Mouse (Mus musculus) T-cell, adult 2 months (primary cell): ENCODE measurements around the gene Gch1.
"Not testable (repeated sequence)": the region's sequence is repeated elsewhere in the genome, so short reads cannot be mapped to it uniquely, and the experiment has no call there.

ENCODE experiments used
- DNase-seq: peaks from one replicate; pipeline ENCODE4 v3.0.0; 2022; ENCODE audit warnings: low spot score

The Gch1 gene

DNA sequence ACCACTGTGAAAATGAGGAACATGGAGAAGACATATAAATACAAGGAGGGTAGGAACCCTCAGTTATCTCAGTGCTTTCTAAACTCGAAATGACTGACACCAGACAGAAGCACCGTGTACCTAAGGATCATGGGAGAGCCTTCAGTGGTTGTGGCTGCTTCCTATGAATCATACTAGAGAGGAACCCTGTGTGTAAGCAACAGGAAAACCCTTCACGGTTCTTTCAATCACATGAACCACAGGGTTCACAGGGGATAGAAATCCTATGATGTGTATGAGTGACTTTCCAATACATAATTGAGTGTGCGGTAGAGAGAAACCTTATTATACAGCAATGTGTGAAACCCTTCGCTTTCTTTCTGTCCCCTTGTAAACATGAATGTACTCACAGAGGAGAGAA lies 24.1 kb downstream of the Gch1 start:
- no peak for DNase-seq

DNA sequence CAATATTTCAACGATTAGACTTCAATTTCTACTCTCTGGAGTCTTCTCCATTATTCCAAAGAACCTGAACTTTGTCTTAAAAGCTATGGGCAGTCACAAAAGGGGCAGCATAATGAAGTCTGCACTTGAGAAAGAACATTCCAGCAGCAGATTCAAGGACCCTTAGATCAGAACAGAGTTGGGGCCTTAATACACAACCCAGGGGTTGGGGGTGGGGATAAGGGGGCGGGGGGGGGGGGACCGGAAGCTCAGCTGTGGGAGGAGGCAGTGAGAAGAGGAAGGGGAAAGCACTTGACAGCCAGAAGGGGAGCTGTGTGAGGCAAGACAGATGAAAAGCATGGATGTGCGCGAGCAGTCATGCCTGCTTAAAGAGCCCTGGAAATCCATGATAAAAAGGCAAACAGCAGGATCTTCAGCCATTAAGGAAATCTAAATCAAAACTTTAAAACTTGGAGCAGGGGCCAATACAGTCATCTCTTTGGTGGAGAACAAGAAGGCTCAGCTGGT lies 27.2 kb downstream of the Gch1 start:
- DNase-seq: no peak

DNA sequence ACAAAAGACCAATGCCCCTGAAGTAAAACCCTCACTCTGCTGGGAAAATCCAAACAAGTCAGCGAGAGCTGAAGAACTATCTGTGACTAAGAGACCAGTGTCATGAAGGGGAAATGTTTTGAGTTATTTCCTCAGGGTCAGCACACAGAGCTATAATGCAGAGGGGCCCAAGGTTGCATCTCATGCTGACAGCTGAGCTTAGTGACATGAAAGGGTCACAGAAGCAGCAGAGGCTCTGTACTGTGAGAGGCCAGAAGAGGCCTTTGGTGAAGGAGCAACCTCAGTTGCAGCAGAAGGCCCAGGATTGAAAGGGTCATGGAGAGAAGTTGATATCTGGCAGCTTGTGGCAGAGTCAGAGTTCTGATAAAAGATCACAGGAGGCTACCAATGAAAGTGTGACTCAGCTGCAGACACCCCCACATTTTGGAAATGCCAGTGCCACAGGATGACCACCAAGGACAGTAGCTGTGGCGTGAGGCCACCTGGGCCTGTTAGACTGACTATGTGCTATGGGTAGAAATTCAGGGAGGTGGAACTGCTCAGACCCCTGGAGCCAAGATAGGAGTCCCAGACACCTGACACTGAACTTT lies 29.1 kb downstream of the Gch1 start:
- no peak for DNase-seq

DNA sequence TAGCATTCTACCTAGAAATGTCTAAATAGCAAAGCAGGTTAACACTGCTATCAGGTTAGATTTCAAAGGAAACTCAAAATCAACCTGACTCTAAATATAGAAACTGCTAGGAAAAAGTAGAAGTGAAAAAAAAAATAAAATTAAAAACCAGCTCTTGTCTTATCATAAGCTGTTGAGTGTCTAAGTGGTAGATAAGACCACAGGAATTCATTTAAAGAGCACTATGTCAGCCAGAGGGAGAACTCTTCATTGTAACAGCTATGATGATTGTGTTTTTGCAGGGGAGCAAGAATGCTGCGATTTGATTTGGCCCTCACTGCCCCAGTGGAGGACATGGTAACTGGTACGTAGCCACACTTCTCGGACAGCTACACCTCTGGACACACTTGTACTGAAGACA lies 34.9 kb downstream of the Gch1 start:
- DNase-seq: no peak

DNA sequence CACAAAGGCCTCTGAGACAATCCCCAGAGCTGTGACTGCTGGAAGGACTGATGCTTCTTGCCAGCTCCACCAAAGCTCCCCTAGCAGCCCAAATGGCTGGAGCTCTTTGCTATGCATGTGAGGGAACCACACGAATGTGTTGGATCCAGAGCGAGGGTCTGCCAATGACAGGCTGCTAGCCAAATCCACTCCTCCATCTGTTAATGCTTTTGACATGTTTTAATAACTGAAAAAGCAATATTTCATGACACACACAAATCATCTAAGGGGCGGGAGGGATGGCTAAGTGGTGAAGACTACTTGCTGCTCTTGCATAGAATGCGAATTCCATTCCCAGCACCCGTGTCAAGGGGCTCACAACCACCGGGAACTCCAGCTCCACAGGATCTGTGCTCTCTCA lies 37.9 kb downstream of the Gch1 start:
- DNase-seq: no peak

DNA sequence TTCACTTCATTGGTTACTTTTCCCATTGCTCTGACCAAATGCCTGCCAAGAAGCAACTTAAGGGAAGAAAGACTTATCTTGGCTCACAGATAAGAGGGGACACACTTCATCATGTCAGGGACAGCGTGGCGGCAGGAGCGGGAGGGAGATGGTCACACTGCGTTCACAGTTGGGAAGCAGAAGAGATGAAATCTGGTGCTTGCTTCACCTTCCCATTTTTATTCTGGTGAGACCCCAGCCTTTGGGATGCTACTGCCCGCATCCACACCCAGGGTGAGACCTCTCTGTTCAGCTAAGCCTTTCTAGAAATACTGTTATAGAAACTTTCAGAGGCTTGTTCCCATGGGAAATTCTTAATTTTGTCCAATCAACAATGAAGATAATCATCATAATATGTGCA lies 44.9 kb downstream of the Gch1 start:
- no peak for DNase-seq

DNA sequence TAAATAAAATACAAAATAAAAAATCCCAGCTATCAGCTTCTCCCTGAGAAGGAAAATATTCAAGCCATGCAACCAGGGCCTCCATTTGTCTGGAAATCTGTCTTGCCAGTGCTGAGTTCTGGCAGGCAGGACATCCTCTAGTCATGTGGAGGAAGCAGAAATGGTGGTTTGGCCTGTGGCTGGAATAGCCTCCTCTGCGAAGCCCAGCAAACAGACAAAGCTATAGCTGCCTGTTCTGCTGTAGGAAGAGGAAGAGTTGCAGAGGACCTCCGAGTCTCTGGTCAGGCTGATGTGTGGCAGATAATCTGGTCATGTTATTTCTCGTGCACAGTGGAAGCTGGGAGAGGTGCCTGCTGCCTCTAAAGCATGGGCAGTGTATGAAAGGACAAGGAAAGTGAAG lies 50.4 kb downstream of the Gch1 start:
- DNase-seq: no peak

DNA sequence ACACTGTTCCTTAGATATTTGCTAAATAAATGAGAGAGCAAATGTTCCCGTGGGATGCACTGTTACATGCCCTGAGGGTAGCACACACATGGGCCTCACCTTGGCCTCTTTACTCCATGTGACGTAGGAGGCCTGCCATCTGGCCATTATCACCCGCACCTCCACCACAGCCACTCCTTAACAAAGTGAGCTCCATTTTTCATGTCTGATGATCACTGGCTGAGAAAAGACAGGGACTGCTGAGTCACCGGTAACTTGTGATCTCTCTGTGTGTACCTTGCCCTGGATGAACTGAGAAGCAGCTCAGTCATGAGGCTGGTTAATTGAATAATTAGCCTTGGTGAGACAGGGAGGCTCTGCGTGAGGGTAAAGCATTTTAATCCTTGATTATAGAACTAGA lies 52.6 kb downstream of the Gch1 start:
- DNase-seq: no peak

DNA sequence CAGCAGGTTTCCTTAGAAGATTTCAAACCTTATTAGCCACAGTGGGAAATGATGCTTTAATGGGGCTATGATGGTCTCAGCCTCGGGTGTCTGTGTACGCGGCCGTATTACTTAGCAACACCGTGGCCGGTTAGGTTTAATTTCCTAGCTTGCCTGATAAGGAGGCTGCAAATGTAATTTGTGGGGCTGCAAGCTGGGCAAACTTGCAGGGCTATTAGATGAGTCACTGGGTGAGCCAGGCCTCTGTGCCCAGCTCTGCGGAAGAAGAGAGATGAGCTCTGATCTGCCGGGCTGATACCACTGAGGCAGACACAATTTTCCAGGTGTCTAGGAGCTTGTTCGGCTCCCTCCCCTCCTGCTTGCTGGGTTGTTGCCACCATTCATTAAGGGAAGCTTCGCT lies 55.3 kb downstream of the Gch1 start:
- no peak for DNase-seq

DNA sequence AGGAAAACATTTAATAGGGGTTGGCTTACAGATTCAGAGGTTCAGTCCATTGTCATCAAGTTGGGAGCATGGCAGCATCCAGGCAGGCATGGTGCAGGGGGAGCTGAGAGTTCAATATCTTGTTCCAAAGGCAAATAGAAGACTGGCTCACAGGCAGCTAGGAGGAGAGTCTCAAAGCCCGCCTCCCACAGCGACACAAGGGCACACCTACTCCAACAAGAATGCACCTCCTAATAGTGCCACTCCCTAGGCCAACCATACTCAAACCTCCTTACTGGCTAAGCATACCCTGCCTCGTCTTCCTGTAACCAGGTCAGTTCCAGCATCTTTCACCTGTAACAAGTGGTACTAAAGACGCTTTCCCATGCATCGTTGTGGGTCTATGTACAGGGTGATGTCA lies 61.2 kb downstream of the Gch1 start:
- no peak for DNase-seq

DNA sequence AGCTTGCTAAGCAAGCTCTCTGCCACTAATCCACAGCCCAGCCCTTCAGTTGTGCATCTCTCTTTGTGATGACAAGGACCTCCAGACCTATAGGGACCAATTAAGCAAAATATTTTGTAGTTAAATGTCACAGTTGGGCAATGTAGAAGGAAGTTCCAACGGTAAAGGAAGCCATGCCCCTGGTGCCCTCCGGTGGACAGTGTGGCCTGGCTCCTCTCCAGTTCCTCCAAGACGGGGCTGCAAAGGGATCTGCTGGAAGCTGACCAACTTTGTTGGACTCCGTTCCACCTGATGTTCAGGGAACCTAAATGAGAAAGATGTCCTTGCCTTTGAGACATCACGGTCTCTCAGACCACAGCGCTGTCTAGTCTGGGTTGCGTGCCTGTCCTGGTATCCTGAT lies 71.7 kb downstream of the Gch1 start:
- DNase-seq: no peak

DNA sequence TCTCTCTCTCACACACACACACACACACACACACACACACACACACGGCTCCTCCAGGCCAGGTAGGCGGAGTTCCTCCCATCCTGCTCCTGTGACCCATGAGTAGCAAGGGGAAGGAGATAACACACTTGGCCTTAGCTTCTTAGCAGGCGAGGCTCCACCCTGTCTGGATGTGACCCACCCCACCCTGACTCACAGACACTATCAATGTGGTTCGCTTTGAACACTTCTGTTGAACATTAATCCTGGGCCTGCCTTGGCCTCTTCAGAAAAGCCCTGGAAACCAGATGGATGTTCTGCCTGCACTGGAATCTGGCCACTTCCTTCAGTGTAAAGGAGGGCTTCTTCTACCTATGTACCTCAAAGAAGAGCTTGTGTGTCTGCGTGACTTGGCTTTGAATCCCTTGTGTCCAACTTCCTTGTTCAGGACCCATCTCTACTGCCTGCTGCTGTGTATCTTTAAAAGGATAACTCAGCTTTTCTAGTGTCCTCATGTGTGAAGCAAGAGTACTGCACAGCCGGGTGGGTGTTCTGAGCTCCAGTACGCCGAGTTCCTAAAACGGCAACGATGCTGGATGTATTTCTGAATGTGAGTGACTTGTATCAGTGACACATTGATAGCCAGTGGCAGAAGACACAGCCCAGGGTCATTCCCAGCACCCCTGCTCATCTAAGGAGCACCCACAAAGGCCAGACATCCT lies 73.0 kb downstream of the Gch1 start:
- DNase-seq: no peak

DNA sequence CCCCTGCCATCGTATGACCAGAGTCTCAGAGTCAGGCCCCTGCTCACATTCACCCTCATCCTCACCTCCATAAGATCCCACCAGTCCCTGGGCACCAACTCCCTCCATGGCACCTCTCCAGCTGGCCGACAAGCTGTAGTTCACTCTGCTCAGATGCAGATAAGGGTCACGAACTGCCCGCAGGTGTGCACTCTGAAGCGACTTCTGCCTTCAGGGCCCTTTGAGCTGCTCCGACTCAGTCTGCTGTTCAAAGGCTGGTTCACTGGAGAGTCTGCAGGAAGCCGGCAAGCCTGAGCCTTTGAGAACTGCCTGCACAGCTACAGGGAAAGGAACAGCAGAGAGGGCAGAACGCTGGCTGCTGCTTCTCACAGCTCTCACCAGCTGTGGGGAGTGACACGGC lies 74.1 kb downstream of the Gch1 start:
- DNase-seq: no peak

DNA sequence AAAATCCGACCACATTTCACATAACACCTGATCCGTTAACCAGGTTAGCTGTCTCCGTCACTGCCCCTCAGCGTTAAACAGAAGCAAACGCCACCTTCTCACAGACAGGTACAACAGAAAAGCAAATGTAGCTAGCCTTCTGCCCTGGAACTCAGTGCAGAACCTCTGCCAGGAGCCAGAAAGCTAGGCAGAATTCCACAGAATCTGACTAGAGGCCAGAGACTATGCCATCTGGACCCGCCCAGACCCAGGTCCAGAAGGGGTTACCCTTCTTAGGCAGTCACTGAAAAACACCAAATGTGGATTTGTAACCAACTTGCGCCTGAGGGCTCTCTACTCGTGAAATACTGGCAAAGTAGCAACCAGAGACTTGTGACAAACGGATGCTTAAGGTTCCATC lies 77.9 kb downstream of the Gch1 start:
- DNase-seq: no peak

DNA sequence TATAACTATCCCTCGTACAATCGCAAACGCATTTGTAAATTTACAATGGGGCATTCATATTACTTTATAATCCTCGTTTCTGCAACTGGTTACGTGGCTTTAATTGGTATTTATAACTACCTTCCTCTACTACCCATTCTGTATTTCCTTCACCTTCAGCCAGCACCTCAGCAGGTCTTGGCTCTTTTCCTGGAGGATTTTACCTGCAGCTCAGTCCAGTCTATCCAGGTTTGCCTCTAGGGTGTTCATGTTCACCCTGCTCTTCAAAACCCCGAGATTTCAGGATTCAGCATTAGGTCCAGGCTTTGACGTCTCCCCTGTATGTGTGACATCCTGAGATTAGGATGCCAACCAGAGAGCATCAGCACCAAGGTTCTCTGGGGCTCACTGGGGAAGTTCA lies 78.8 kb downstream of the Gch1 start:
- DNase-seq: not testable (repeated sequence)

DNA sequence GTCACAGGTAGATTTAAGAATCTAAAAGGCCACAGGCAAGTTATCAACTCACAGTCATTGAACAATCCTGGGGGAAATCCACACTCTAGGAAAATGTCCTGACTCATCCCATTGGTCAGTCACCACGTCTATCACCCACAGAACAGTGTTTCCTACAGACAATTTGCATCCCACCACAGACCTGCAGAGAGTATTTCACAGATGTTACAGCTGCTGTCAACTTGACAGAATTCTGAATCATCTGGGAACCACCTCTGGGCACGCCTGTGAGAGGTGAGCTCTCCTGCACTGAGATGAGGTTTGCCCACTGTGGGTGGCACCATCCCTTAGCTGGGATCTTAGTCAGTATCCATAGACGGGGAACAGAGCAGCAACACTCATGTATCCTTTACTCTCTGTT lies 81.8 kb downstream of the Gch1 start:
- DNase-seq: no peak

DNA sequence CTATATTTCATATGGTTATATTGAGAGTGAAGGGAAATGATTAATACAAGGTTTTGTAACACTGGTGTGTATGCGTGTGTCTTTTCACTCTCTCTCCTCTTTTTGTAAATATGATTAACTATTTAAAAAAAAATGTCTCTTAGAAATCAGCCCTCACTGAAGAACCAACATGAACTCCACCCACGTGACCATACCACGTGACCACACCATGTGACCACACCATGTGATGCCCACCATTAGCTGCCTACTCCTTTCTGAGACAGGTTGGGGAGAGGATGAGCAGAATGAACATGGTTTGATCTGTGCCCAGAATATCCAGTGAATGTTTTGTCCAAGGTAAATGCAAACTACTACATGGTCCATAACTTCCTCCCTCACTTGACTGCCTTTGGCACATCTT lies 83.5 kb downstream of the Gch1 start:
- DNase-seq: peak; percentile 13

DNA sequence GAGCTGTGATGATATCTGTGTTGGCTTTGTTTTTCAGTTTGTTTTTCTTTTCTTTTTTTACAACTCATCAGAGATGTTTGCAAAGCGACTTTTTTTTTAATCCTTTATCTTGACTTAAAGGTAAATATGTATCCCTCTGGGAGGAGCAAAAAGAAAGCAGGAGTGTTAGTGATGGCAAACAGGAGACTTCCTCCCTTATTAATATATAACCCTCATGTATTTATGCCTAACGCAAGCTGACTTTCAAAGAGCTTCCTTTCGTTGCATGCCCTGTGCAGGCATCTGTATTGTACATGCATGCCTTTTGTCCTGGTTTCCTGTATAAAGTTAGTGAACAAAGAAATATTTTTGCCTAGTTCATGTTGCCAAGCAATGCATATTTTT lies 84.0 kb downstream of the Gch1 start:
- DNase-seq: no peak

DNA sequence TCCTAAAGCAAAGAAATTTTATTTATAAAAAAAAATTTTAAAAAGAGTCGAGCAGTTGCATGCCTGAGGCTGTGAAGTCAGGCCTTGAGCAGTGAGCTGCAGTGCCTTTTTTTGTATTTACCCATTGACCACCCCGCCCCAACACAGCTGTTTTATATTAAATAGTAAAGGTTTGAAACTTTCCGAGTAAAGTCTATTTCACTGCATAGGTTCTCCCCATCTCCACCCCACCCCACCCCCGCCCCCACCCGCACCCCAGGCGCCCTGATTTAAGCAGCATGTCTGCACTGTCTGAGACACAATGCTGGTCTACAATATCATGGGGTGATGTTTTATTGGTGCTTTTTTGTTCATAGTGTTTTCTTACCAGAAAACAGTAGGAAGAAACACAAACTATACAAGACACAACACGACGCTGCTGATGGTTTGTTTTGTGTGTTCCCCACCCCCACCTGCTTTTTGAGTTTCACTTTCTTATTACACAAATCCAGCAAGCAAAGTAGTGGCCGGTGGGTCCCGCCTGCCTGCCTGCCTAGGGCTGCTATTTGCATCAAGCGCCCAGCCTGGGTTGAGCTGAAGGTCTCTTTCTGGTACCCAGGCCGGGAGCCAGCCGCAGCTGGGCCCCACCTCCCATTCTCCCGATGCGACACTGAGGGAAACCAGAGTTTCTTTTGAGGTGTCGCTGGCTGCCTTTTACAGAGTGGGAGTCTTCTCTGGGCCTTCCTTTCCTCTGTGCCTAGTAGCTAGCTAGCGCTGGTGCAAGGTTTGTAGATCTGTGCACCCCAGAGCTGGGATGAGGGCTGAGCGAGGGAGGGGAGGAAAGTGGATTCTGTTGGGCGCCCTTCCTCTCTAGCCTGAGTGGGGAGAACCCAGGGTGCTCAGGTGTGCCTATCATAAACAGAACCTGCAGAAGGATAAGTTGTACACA lies 84.7 kb downstream of the Gch1 start:
- peak; percentile 31 for DNase-seq
